Mouse (Mus musculus) embryonic facial prominence, embryonic 13.5 days (tissue): ENCODE data around the gene Cdk18. TPM values are rescaled to one million over a fixed set of nuclear protein-coding genes. Genes with fewer than 3 reads are reported as not detected.

Experiments
- ATAC-seq: fragments of 200-750 bp; cut with Nextera tagmentation; 2 replicates; pipeline ENCODE4 v1.8.0; 2017; ENCODE audit warnings: low read depth; ENCODE audit not compliant: insufficient number of reproducible peaks, insufficient read depth, low FRiP score, low TSS enrichment
- H3K27ac ChIP-seq: fragments of 300-500 bp; sonication (generic); 2 replicates; pipeline ENCODE4 v1.5.1; 2015; ENCODE audit warnings: moderate library complexity, mild to moderate bottlenecking, inconsistent platforms
- H3K27me3 ChIP-seq: fragments of 300-500 bp; sonication (generic); 2 replicates; pipeline ENCODE4 v1.6.1; 2015; ENCODE audit warnings: mild to moderate bottlenecking, inconsistent platforms
- H3K36me3 ChIP-seq: fragments of 300-500 bp; sonication (generic); 2 replicates; pipeline ENCODE4 v1.6.1; 2015; ENCODE audit warnings: mild to moderate bottlenecking, inconsistent platforms
- H3K4me1 ChIP-seq: fragments of 300-500 bp; sonication (generic); 2 replicates; pipeline ENCODE4 v1.6.1; 2015; ENCODE audit warnings: inconsistent platforms
- H3K4me2 ChIP-seq: fragments of 300-500 bp; sonication (generic); 2 replicates; pipeline ENCODE4 v1.6.1; 2015; ENCODE audit warnings: moderate library complexity, mild to moderate bottlenecking, inconsistent platforms
- H3K4me3 ChIP-seq: fragments of 300-500 bp; sonication (generic); 2 replicates; pipeline ENCODE4 v1.5.1; 2015; ENCODE audit warnings: mild to moderate bottlenecking, inconsistent platforms
- H3K9ac ChIP-seq: fragments of 300-500 bp; sonication (generic); 2 replicates; pipeline ENCODE4 v1.6.1; 2015; ENCODE audit warnings: mild to moderate bottlenecking, inconsistent platforms
- H3K9me3 ChIP-seq: fragments of 300-500 bp; sonication (generic); 2 replicates; pipeline ENCODE4 v1.6.1; 2016; ENCODE audit warnings: inconsistent platforms
- WGBS: fragments of 180-500 bp; shearing (Covaris S2); methylation state at CpG from one replicate; pipeline ENCODE4 v1.1.7; 2015; ENCODE audit warnings: mixed read lengths; 5-methylcytosine and 5-hydroxymethylcytosine counted together
- polyA plus RNA-seq: library from polyadenylated mRNA; unstranded; fragments of >200 nt; fragmentation: Nextera tagmentation; extraction: Ambion mirVana; gene quantifications from 2 replicates; pipeline ENCODE4 v1.2.1, GENCODE M21; 2015

Gene Cdk18
- polyA plus RNA-seq, 1 experiment from 2014 or later: 2.3 TPM

GRCm38 (mm10) chr1:132109368-132109767 is 30.1 kb downstream of the Cdk18 start:
- no peaks in the 10 kb centered on the region for H3K4me1 ChIP-seq
- H3K27me3 ChIP-seq: no peaks in the 10 kb centered on the region
- no peak overlapping the region for H3K4me2 ChIP-seq
- no peak overlapping the region for H3K4me3 ChIP-seq
- H3K9ac ChIP-seq: no peak overlapping the region
- no peak overlapping the region for H3K27ac ChIP-seq
- ATAC-seq: no peak
- H3K9me3 ChIP-seq: no peaks in the 10 kb centered on the region
- 67% methylated on average over 2 of the region's 2 CpGs for WGBS
- H3K36me3 ChIP-seq: no peaks in the 10 kb centered on the region

- ATAC-seq: no peak
- 65% methylated on average over 14 of the region's 14 CpGs for WGBS
Observed at GRCm38 (mm10) chr1:132104353-132104752, 35.1 kb downstream of the Cdk18 start.

GRCm38 (mm10) chr1:132101953-132102697 is 37.4 kb downstream of the Cdk18 start:
- H3K36me3 ChIP-seq: no peaks in the 10 kb centered on the region
- 55% methylated on average over 6 of the region's 6 CpGs for WGBS
- no peaks in the 10 kb centered on the region for H3K9me3 ChIP-seq
- no peak overlapping the region for H3K9ac ChIP-seq
- no peak overlapping the region for H3K4me3 ChIP-seq
- H3K4me1 ChIP-seq: no peaks in the 10 kb centered on the region
- no peak overlapping the region for H3K4me2 ChIP-seq
- ATAC-seq: no peak
- no peaks in the 10 kb centered on the region for H3K27me3 ChIP-seq
- H3K27ac ChIP-seq: no peak overlapping the region

More at GRCm38 (mm10) chr1:132104353-132104752, 35.1 kb downstream of the Cdk18 start:
- Histone ChIP-seq H3K36me3 (no peaks in the 10 kb centered on the region), H3K9me3 (no peaks in the 10 kb centered on the region), H3K4me1 (no peaks in the 10 kb centered on the region), H3K27me3 (no peaks in the 10 kb centered on the region), H3K27ac (no peak overlapping the region), H3K9ac (no peak overlapping the region), H3K4me3 (no peak overlapping the region), H3K4me2 (no peak overlapping the region)

- H3K9ac ChIP-seq: no peak overlapping the region
- 77% methylated on average over 4 of the region's 4 CpGs for WGBS
- no peaks in the 10 kb centered on the region for H3K36me3 ChIP-seq
- no peak for ATAC-seq
- no peaks in the 10 kb centered on the region for H3K9me3 ChIP-seq
- H3K4me2 ChIP-seq: no peak overlapping the region
- H3K4me3 ChIP-seq: no peak overlapping the region
- no peaks in the 10 kb centered on the region for H3K27me3 ChIP-seq
- H3K4me1 ChIP-seq: no peaks in the 10 kb centered on the region
- no peak overlapping the region for H3K27ac ChIP-seq
Observed at GRCm38 (mm10) chr1:132099775-132100174, 39.7 kb downstream of the Cdk18 start.

- no peak for ATAC-seq
- 69% methylated on average over 4 of the region's 4 CpGs for WGBS
- H3K4me1 ChIP-seq: no peaks in the 10 kb centered on the region
- no peak overlapping the region for H3K4me3 ChIP-seq
- H3K27me3 ChIP-seq: no peaks in the 10 kb centered on the region
- no peak overlapping the region for H3K4me2 ChIP-seq
- H3K9ac ChIP-seq: no peak overlapping the region
- no peaks in the 10 kb centered on the region for H3K9me3 ChIP-seq
- H3K36me3 ChIP-seq: no peaks in the 10 kb centered on the region
- no peak overlapping the region for H3K27ac ChIP-seq
Observed at GRCm38 (mm10) chr1:132099016-132099415, 40.5 kb downstream of the Cdk18 start.

GRCm38 (mm10) chr1:132098076-132098475 is 41.4 kb downstream of the Cdk18 start:
- 78% methylated on average over 1 of the region's 1 CpGs for WGBS
- Histone ChIP-seq H3K9me3 (no peaks in the 10 kb centered on the region), H3K4me1 (no peaks in the 10 kb centered on the region), H3K36me3 (no peaks in the 10 kb centered on the region), H3K4me3 (no peak overlapping the region), H3K27me3 (no peaks in the 10 kb centered on the region), H3K4me2 (no peak overlapping the region), H3K9ac (no peak overlapping the region), H3K27ac (no peak overlapping the region)
- ATAC-seq: no peak

DNA sequence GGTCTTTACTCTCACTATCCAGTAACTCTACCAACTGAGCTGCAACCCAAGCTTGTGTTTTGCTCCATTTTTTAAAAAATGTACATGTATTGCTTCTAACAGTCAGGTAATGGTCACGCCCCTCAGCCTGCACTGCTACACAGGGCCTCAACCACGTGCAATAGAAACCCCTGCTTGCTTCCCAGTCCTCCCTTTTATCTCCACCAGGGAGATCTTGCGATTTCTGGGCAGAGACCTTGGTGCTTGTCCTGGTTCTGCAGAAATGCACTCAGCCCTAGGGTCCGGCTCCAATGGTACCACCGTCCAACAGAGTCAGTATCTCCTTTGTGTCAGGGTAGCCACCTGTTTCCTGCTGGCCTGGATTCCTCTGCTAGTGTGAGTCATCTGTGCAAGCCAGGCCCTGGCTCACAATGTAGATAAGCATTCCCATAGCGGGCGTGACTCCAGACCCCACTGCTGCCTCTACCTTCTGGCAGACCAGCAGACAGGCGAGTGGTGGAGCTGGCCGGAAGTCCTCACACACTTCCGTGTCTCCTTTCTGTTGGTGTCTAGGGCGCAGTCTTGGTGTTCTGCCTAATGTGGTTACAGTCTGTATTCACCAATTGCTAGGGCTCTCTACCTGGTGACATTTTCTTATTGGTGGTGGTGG is 44.0 kb downstream of the Cdk18 start:
- no peak overlapping the region for H3K9ac ChIP-seq
- no peak overlapping the region for H3K27ac ChIP-seq
- no peak for ATAC-seq
- no peaks in the 10 kb centered on the region for H3K9me3 ChIP-seq
- no peaks in the 10 kb centered on the region for H3K27me3 ChIP-seq
- 78% methylated on average over 11 of the region's 11 CpGs for WGBS
- no peak overlapping the region for H3K4me2 ChIP-seq
- H3K4me3 ChIP-seq: no peak overlapping the region
- H3K36me3 ChIP-seq: no peaks in the 10 kb centered on the region
- no peaks in the 10 kb centered on the region for H3K4me1 ChIP-seq

DNA sequence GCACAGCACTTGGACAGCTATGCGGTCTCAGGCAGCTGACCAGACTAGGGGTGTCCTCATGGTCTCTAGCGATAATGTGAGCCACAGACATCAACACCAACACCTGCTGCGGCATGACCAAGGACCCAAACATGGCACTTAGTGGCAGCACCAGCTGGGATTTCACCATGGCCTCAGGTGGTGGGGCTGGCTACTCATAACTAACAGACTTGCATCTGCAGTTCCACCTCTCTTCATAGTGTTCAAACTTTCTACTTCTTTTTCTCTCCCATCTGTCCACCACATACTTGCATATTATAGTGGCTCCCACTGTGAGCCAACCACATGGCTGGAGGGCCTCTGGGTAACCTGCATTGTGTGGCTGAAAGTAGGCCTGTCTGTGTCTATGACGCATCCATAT is 46.2 kb downstream of the Cdk18 start:
- H3K4me2 ChIP-seq: no peak overlapping the region
- no peaks in the 10 kb centered on the region for H3K27me3 ChIP-seq
- no peaks in the 10 kb centered on the region for H3K9me3 ChIP-seq
- WGBS: 89% methylated on average over 4 of the region's 4 CpGs
- no peak overlapping the region for H3K27ac ChIP-seq
- H3K36me3 ChIP-seq: no peaks in the 10 kb centered on the region
- no peak for ATAC-seq
- H3K4me3 ChIP-seq: no peak overlapping the region
- no peaks in the 10 kb centered on the region for H3K4me1 ChIP-seq
- H3K9ac ChIP-seq: no peak overlapping the region

- no peak for ATAC-seq
- H3K36me3 ChIP-seq: no peaks in the 10 kb centered on the region
- no peak overlapping the region for H3K4me2 ChIP-seq
- no peaks in the 10 kb centered on the region for H3K4me1 ChIP-seq
- H3K9ac ChIP-seq: no peak overlapping the region
- H3K27me3 ChIP-seq: no peaks in the 10 kb centered on the region
- 63% methylated on average over 4 of the region's 4 CpGs for whole genome bisulfite sequencing
- H3K27ac ChIP-seq: no peak overlapping the region
- no peak overlapping the region for H3K4me3 ChIP-seq
- no peaks in the 10 kb centered on the region for H3K9me3 ChIP-seq
Observed at GRCm38 (mm10) chr1:132090266-132090665, 49.2 kb downstream of the Cdk18 start.

DNA sequence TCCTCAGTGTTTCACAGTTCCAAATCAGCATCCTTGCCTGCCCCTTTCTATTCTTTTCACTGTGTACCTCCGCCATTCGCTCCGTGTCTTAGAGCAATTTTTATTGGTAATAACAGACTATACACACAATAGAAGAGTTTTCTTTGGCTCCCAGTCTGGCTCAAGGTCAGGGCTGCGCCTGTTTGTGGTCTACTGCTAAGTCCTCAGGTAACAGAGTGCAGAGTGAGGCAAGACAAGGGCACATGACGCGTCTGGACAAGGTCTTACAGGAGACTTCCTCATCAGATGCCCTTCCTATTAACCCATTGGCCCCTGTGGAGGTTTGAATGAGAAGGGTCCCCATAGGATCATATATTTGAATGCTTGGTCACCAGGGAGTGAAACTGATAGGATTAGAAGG is 49.7 kb downstream of the Cdk18 start:
- Histone ChIP-seq H3K27me3 (no peaks in the 10 kb centered on the region), H3K4me1 (no peaks in the 10 kb centered on the region), H3K27ac (no peak overlapping the region), H3K4me2 (no peak overlapping the region), H3K9me3 (no peaks in the 10 kb centered on the region), H3K9ac (no peak overlapping the region), H3K36me3 (no peaks in the 10 kb centered on the region), H3K4me3 (no peak overlapping the region)
- WGBS: 75% methylated on average over 6 of the region's 6 CpGs
- no peak for ATAC-seq

DNA sequence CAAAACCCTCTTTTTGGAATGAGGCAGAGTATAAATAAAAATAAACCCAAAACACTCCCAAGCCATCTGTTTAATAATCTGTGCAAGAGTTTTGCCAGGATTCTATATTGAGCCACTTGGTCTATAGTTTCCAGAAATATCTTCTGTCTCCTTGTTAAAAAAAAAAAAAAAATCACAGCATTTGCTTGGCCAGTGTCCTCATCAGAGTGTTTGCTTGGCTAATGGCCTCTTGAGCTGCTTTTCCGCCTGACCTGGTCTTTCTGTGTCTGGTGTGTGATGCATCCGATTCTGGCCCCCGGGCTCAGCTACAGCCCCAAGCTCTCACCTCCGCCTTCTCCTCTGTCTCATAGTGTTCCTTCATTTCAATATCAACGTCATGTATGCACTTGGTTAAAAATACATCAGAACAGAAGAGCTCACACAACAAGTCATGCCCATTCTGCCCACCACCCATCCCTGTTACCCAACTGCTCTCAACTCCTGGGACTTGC is 51.3 kb downstream of the Cdk18 start:
- H3K9ac ChIP-seq: no peak overlapping the region
- H3K4me3 ChIP-seq: no peak overlapping the region
- no peak for ATAC-seq
- no peak overlapping the region for H3K27ac ChIP-seq
- WGBS: 79% methylated on average over 5 of the region's 5 CpGs
- no peak overlapping the region for H3K4me2 ChIP-seq
- H3K4me1 ChIP-seq: no peaks in the 10 kb centered on the region
- H3K9me3 ChIP-seq: no peaks in the 10 kb centered on the region; the same call in 1 of the 2 replicates
- H3K27me3 ChIP-seq: no peaks in the 10 kb centered on the region
- H3K36me3 ChIP-seq: no peaks in the 10 kb centered on the region
